Mouse (Mus musculus) lung, postnatal 0 days (tissue): ENCODE data around the gene Pank4.

Experiments used
- CTCF ChIP-seq: IDR thresholded peaks from 2 replicates; pipeline ENCODE4 v1.5.1; 2016; ENCODE audit warnings: antibody characterized with exemption, mild to moderate bottlenecking
- EP300 ChIP-seq: IDR thresholded peaks from 2 replicates; pipeline ENCODE4 v1.6.1; 2016; ENCODE audit warnings: antibody characterized with exemption, mild to moderate bottlenecking, control low read depth

- no peak for TF ChIP-seq CTCF
- TF ChIP-seq EP300: no peak
Measured at GRCm38 (mm10) chr4:154981076-154981475, 17.2 kb downstream of the Pank4 start.
